Mouse (Mus musculus): ENCODE data around the gene Olfr873.
"Not testable (repeated sequence)": the region's sequence is repeated elsewhere in the genome, so short reads cannot be mapped to it uniquely, and the experiment has no call there.

Olfr873 gene

DNA sequence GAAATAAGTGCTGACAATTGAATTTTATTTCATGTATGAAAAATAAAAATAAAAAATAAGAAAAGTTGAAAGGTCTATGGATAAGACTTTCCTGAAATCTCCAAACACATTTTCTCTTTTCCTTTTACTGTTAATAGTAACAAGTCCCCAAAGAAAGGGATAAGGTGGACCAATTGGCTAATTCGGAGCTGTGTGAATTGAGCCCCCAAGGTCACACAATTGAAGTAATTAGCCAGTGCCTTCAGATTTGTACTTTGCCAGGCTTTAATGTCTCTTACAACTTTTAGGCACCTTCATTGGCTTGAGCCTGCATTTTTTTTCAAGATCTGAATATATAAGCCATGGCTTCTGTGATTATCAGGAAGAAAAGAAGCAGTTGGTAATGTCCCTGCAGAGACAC is at the start of gene Olfr873:
Gene Olfr873, plus strand, starts transcription at position 301 of the 400 bp plus-strand sequence.
- no peak for DNase-seq (ENCODE audit: low spot score in 2 of 2)

DNA sequence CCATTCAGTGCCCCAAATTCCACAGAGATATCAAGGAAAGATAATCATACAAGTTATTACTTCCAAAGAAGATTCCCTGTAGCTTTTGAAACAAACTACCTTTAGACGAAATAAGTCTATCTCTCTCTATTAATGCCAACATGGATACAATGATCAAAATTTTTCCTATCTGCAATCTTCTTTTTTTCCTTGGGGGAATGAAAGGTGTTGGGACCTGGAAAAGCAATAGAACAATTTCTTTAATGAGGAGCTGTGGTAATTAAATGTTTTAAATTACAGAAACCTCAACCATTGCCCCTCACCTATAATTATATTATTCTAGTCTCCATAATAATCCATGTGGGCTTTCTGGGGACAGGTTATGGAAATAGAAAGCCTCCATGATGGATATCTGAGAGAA is 16.3 kb upstream of the Olfr873 start, which contains the start of gene Olfr39:
Gene Olfr39, plus strand, starts transcription at position 301 of the 400 bp plus-strand sequence.
- DNase-seq (ENCODE audit: low spot score in 2 of 2) = no peak

DNA sequence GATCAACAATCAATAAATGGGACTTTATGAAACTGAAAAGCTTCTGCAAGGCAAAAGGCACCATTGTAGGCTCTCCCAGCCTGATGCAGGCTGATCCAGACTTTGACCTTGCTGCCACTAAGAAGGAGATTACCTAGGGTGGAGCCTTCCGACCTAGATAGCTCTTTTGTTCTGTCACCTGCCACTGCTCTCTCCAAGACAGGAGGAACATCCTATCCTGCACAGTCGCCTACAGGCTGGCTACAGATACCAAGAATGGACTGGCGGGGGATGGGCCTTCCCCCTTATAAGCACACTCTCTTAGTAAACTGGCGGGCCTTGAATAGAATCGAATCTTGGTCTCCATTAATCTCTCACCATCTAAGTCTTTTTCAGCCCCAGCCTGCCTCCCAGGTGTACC is 2.8 kb upstream of the Olfr873 start:
- DNase-seq (ENCODE audit: low spot score in 2 of 2) = not testable (repeated sequence)

GRCm38 (mm10) chr9:20335994-20336393 is 37.7 kb downstream of the Olfr873 start, which contains the start of gene Olfr18:
TSS of gene Olfr18 (minus strand) at chr9:20336094.
- DNase-seq (ENCODE audit: low spot score in 2 of 2) = no peak

DNA sequence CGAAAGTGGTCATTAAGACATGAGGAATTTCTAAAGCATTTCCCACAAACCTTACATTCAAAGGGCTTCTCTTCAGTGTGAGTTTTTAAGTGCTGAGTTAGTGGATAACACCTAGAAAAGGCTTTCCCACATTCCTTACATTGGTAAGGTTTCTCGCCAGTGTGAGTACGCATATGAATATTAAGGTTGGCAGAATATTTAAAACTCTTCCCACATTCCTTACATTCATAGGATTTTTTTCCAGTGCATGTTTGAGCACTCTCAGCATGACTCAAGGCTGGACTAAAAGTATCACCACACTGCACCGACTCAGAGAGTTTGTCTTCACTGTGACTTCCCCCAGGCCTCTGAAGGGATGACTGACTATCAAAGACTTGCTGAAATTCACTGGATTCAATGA is 50.2 kb downstream of the Olfr873 start:
- no peak for DNase-seq (ENCODE audit: low spot score in 2 of 2)

Measured in right cerebral cortex, adult 2 months (tissue).